Mouse (Mus musculus) yolk sac, embryonic 10.5 days (tissue): ENCODE measurements around the gene Cracr2a.

ENCODE experiments used
- DNase-seq: peaks from one replicate; pipeline ENCODE4 v3.0.0-alpha.2; 2017; ENCODE audit warnings: low spot score

The Cracr2a gene

DNA sequence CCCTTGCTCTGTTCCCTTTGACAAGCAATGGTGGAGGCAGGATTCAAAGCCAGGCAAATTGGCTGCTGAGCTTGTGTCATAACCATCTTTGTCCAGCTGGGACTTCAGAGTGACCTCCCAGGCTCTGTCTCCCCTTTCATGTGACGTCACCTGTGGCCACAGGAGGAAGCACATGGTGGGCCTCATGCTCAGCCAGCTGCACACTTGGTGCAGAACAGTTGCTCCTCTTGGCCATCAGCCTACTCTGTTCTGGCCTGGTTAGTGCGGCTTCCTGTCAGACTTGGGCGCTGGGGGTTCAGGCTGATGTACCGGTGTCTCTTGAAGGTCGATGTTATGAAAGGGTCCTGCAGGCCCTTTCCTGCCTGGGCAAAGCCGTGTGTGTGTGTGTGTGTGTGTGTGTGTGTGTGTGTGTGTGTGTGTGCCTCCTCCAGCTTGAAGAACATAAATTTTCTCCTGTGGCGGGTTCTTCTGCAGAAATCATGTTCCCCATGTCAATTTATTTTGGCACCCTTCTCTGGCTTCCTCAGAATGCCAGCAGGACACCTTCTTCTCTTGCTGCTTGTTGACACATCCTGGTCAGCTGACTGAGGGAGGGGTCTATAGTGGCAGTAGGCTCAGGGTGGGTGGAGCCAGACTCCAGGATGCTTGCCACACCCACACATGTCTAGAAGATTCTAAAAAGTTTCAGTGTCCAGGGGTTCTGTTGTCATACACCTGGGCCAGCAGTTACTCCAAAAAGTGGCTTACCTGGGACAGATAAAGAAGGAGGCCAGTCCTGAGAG is 5.0 kb downstream of the Cracr2a start:
- DNase-seq, result no peak

DNA sequence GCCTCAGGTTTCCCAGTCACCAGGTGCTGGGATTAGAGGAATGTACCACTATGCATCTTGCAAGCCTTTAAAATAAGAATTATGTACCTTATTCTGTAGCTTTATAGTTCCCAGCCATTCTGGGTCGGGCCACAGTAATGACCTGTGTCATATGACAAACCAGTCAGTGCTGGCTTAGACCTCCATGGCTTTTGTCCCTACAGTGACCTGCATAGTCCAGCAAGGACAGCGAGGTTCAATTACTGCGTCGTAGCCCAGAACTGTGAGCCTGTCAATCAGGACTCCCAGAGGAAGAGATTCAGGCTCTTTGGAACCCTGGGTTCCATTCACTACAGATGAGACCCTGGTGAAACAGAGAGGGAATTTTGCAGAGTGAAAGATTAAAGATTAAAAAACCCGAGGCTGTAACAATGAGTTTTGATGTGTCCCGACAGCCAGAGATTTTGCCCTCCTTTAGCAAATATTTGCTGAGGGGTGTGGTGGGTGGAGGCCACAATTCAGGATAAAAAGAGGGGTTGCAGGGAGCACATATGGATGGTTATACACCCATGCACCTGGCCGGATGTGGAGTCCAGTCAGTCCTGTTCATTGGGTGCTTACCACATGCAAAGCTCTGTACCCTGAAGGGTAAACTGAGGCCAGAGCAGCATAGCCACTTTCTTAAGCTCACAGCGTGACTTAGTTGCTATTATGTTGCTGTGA is 10.9 kb downstream of the Cracr2a start:
- DNase-seq, result no peak

DNA sequence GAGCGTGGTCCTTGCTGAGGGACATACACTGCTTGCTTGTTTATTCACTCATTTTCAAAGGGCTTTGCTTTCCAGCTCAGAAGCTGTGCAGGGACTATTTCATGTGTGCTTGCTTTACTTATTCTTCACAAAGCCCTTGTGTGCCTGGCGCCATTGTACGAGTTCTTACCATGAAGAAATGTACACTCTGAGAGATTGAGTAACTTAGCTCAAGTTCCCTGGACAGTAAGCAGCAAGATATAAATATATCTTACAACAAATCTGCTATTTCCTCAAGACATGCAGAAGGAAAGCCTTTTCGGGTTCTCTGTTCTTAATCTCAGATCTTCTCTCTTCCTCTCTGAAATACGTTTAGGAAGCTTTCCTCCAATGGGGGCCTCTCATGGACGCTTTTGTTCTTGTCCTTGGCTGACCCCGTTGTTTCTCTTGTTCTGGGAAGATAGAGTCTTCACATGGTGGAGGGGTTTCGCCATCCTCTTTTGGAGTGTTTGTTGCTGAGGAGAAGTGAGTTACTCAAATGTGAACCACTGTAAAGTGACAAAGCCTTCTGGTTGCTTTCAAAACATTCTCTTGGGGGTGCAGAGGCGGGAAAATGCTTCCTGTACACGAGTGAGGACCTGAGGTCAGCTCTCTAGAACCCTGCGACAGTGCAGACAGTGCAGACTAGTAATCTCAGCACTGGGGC is 12.8 kb downstream of the Cracr2a start:
- DNase-seq, result no peak

DNA sequence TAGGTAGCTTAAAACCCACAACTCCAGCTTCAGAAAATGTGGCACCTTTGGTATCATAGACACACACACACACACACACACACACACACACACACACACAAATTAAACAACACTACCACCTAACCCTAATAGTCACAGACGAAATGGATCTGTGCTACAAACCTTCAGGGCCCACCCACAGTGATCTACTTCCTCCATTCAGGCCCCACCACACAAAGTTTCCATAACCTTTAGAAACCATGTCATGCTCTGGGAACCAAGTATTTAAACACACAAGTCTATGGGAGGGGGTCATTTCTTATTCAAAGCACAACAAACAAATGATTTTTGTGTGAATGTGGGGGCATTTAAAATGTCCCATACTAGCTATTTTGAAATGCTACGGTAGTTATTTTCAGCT is 14.1 kb downstream of the Cracr2a start:
- DNase-seq, result no peak

DNA sequence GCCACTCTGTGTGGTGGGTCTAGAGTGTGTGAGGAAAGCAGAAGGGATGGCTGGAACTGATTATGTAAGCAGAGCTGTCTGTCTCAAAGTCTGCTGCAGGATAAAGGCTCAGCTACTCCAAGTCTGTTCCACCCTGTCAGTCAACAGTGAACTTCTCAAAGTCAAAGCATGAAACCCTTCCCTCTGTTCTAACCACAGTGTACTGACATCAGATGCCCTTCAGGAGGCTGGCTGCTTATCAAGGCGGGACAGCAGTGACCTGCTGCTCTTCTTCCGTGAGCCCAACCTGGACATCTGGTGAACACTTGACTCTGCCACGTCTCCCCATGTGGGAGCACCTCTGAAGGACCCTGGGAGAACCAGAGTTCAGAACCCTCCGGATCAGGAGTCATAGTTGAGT is 16.6 kb downstream of the Cracr2a start:
- no peak for DNase-seq

DNA sequence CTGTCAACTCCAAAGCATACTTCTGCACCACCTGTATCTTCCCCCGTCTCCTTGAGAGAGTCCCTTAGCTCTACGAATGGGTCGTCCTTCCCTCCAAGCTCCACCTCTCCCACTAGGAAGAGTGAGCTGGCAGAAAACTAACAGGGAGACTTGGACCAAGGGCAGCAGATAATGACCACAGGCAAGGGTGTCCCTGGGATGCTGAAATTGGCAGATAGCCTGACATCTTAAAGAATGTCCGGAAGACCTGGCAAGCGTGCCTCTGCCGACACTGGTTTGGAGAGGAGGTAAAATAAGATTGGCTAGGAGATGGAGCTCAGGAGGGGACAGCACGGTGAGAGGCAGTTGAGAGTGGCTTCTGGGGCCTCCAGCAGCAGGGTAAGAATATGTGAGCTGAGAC is 17.2 kb downstream of the Cracr2a start:
- no peak for DNase-seq

DNA sequence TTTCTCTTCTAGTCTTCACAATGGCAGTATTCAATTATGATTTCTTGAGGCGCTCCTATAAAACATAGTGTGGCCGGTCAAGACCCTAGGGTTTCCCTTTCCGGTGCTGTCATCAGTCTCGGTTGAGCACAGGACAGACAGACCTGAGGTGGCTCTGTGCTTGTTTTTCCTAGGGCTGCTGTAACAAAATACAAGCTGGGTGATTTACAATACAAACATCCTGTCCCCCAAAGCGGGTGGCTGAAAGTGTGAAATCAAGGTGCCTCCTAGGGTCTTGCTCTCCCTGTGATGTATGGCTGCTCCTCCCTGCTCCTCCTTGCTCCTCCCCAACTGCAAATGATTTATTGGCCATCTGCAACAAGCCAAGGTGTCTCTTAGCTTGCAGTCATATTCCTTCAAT is 17.7 kb downstream of the Cracr2a start:
- DNase-seq, result no peak

DNA sequence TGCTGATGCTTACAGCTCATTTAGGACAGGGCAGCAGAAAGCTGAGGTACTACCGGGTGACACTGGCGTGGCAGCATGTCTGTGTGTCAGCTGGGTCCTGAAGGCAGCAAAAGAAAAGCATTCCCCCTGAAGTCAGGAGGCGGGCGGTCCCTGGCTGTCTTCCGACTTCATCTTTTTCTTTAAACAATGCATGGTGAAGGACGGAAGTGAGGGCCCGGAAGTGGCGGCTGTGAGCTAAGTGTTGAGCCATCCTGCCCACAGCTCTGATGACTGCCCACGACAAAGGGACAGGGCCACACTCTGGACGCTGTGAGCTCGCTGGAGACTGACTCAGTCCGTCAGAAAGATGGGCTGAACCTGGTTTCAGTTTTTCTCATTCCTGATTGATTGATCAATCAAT is 20.8 kb downstream of the Cracr2a start:
- no peak for DNase-seq

DNA sequence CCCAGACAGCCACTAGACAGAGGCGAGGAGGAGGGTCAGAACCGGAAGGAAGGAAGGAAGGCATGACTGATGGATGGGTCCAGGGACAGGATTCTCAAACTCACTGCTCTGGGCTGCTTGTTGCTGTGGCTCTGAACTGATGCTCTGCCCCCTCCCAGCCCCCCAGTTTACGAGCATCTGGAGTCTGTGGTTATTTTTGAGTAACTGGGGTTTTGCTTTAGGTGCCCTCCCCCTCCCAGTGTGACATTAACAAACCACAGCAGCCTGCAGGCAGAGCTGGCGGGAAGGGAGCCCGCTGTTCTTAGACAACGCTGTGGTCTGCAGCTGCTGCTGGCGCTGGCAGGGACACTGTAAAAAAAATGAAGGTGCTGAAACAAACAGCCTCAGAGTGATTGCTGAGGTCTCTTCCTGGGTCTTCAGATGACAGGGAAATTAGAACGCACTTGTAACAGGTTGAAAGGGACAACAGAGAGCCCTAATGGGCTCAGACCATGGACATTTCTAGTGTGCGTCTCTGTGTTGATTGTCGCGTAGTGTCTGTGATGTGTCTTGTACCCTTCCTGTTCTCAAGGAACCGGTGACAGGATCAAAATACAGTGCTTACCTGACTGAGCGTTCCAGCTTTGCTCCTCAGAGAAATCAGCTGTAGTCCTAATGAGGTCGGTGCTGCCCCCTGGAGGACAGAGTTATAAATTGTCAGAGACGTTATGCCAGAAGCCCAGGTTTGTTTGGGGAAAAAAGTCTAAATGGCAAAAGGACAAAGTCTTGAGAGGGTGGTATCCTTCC is 21.4 kb downstream of the Cracr2a start:
- peak; percentile 34 for DNase-seq

DNA sequence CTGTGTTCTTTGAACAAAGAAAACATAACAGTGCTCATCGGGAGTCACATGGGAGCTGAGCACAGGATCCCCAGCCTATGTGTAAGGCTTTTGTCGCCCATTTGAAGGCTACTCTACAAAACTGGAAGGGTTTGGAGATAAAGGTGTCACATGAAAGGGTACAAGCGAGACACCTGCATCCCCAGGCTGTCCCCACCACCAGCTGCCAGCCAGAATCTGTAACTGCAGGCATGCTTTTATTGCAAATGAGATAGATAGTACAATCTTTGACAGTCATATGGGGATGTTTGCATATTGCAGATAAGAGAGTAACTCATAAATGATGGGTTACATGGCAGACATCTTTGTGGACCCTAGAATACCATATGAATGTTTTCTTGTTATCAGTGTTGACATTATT is 30.3 kb downstream of the Cracr2a start:
- DNase-seq, result no peak

DNA sequence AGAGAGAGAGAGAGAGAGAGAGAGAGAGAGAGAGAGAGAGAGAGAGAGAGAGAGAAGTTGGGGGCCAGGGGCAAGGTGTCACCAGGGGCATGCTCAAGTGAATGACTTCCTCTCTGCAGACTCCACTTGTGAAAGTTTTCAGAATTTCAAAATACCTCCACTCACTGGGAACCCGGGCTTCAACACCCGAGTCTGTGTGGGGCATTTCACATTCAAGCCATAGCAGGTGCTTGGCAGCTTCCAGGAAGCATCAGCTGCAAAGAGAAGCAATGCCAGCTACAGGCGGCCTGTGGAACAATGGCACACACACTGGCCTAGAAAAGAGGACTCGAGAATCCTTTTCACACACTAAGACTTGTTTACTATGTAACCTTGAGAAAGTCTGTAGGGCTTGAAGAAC is 32.3 kb downstream of the Cracr2a start:
- DNase-seq, result no peak

DNA sequence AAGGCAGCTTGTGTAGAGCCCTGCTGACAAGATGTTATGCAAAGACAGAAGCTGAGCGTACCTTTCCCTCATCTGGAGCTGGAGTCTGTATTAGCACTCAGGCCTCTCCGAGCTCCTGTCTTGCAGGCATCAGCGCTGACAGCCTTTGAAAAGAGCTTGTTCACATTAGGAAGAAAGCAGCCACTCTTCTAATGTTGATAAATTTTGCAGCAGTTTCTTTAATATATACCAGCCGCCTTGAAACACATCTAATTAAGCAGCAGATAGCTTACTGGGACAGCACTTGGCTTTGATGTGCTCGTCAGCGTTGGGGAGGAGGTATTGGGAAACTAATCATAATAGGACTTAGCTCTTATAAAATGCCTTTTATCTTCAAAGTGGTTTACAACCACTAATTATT is 38.1 kb downstream of the Cracr2a start:
- no peak for DNase-seq

DNA sequence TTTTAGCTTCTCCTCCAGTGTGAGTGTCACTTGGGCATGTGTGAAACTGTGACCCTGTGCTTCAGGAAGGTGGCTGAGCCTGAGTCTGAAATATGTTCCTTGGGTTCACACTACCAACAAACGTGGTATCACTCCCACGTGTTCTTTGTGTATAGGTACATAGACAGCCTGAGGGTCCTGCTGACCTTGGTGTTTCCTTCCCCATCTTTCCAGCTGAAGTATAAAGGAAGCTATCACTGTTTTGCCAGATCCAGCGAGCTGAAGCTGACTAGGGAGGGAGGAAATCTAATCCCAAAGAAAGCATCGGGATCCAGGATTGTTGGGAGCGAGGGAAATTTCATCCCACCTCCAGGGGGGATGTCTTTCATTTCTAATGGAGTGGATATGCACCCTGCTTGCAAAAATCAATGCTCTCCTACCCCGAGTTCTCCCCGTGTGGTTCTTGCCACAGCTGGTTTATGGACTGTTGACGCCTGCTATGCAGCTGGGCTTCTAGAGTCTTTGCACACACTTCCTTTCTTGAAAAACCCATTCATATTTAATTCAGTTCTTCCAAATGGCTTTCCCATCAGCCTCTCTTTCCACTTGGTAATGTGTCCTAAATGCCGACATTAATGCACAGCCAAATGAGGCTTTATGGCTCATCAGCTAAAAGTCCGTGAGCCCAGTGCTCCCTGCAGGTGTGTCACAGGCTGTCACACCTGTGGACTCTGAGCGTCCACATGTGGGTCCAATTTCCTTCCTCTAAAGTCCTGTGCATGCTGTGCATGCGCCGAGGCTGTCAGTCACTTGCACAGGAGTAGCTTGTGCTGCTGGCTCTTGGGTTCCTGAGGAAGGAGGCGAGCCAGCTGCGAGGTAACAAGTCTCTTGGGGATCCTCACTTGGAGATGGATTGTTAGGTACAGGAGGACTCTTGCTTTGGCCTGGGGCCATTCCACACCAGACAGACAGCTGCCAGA is 44.2 kb downstream of the Cracr2a start:
- DNase-seq, result no peak

DNA sequence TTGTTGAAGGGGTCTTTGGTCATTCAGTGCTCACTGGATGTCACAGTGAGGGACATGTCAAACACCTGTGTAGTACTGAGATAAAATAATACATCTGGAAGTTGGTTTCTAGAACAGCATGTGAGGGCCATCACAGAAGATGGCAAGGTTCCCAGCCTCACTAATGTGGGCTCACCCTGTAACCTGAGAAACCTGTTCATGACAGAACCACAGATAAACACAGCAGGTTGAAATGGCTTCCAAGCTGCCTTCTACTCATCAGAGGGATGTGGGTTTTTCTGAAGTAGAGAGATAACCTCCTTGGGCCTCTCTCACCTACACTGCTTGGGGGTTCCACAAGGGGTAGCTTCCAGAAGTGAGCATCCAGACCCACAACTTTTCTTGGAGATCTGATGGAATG is 48.5 kb downstream of the Cracr2a start:
- DNase-seq, result no peak

DNA sequence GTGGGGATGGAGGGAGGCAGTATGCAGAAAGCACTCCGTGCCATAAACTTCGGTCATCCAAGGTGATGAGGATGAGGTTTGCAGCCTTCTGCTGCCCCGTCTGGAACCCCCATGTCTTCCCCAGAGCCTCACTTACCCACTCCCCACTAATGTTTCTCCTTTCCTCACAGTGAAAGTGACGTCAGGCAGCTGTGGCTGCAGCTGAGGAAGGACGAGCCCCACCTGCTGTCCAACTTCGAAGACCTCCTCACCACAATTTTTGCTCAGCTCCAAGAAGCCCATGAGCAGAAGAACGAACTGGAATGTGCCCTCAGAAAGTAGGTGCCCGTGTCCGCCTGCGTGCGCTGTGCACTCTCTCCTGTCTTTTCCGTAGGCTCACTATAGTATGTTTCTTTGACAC is 50.1 kb downstream of the Cracr2a start:
- DNase-seq, result no peak

DNA sequence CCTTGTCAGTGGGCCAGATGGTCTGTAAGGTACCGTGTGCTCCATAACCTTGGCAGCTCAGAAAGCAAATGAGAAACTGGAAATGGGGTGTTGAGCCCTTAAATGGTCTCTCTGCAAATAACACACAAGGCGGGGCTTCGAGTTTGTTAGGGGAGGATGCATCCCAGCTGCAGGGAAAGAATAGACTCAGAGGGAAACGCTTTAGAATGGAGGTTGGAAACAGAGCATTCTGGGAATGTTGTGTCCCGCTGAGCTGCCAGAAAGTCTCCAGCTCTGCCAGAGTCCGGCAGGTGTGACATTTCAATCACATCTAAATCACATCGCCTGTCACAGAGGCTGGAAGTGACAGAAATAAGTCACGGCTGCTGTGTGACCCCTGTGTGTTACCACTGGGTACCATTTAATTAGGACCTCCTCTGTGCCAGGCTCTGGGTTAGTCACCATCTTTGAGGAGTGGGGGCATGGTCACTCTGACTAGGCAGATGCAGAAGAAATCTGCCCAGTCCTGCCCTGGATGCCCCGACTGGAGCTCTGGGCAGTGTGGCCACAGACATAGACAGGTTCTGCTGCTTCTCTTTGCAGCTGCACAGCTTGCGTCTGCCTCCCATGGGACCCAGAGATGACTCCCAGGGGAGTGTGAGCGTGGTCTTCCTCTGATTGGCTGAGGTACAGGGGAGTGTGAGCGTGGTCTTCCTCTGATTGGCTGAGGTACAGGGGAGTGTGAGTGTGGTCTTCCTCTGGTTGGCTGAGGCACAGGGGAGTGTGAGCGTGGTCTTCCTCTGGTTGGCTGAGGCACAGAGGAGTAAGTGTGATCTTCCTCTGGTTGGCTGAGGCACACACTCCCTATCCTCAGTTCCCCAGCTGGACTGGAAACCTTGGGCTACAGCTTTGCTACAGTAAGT is 53.2 kb downstream of the Cracr2a start:
- no peak for DNase-seq

DNA sequence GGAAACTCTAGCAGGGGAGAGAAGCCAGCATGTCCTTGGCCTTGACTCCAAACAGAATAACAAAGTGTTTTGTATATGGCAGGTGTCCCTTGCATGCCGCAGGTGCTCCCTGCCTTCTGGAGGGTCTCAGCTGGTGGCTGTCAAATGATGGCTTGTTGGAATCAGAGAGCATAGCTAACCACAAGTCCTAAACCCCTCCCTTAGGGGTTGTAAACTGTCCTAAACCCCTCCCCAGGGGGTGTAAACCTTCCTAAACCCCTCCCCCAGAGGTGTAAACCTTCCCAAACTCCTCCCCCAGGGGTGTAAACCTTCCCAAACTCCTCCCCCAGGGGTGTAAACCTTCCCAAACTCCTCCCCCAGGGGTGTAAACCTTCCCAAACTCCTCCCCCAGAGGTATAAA is 55.5 kb downstream of the Cracr2a start:
- DNase-seq, result no peak

DNA sequence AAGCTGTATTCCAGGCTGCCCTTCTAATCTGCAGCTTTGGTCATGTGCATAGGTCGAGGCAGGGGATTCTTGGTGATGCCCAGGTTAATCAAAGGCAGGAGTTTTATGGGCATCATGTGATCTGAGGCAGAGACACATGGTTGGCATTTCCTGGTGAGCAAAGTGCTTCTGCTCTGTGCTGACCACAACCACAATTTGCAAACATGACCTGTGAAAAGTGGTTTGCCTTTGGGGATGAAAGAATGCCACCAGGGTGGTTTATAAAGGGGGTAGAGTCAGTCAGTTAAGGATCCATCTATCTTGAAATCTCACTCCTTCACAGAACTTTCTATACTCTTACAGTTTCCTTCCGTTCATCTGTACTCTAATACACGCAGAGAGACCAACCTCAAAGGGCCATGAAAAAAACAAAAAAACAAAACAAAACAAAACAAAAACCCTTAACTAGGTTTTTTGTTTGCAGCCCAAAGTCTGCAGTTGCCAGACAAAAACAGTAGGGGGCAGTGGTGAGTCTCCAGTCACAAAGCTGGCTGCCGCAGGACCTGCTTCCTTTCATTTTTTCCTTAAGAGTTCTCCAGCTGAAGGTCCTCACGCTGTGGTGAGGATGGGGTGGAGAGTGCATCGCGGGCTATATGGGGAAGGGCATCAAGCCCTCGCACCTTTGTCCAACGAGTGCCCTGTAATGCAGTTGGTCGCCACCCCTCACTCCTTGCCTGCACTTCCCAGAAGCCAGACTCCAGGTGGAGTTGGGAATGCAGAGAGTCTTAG is 56.3 kb downstream of the Cracr2a start:
- no peak for DNase-seq

DNA sequence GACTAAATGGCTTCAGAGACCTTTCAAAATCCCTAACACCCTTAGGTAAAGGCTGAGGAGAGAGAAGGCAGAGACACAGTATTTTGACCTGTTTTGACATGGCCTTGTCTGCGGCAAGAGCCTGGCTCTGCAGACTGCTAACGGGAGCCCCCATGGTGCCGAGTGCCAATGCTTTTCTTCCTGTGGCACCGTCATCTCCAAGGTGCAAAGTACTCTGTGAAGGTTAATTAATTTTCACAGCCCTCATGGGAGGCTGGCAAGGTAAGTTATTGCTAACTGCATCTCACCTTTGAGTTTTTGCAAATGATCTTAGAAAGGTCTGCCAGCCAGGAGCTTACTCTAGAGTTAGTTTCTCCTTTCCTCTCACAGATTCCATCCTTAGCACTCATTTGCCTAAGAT is 57.5 kb downstream of the Cracr2a start:
- DNase-seq, result no peak
